Mouse (Mus musculus): Measurements from ENCODE around the gene Tbk1.

DNA sequence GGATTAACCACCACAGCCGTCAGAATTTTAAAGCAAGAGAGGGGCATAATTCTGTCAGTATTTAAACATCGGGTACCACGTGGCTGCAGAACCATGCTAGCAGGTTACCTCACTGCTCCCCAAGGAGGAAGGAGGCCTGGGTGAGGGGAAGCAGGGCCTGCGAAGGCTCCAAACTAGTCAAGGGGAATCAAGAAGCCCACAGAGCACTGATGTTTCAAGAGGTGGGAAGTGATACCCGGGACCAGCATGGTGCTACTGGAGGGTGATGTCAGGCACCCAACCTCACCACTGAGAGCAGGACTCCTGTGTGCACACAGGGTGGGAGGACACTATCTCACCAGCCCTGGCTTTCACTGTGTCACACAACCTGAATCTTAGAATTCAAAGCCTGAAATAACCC, 36.9 kb downstream of the Tbk1 start:
- TF ChIP-seq HCFC1 (IDR thresholded peaks at IDR 0.05; ENCODE audit: borderline replicate concordance, insufficient read depth, low read length): no peak
- TF ChIP-seq CHD2 (IDR thresholded peaks at IDR 0.05; ENCODE audit: low read depth, low read length): no peak
- TF ChIP-seq ZNF384 (IDR thresholded peaks at IDR 0.05; ENCODE audit: low read depth, low read length): no peak
- TF ChIP-seq MAFK (IDR thresholded peaks at IDR 0.05; ENCODE audit: insufficient read depth, low read depth, low read length): no peak
- no peak for TF ChIP-seq ZC3H11A (IDR thresholded peaks at IDR 0.05; ENCODE audit: borderline replicate concordance, low read depth, low read length)

All from ES-E14 (cell line).